Mouse (Mus musculus) heart, adult 2 months (tissue): ENCODE results near the gene Rdh19.
"Not testable (repeated sequence)": the region's sequence is repeated elsewhere in the genome, so short reads cannot be mapped to it uniquely, and the experiment has no call there.

Experiments used
- CTCF ChIP-seq: fragments of 200-600 bp; IDR thresholded peaks from 2 replicates; pipeline ENCODE4 v1.8.1; 2022; ENCODE audit warnings: antibody characterized with exemption, mild to moderate bottlenecking, moderate library complexity
- POLR2A ChIP-seq: fragments of 200-500 bp; IDR thresholded peaks from 2 replicates; pipeline ENCODE4 v1.6.1; 2011; ENCODE audit warnings: mild to moderate bottlenecking, low read depth, low read length, control low read depth; ENCODE audit not compliant: insufficient read depth

DNA sequence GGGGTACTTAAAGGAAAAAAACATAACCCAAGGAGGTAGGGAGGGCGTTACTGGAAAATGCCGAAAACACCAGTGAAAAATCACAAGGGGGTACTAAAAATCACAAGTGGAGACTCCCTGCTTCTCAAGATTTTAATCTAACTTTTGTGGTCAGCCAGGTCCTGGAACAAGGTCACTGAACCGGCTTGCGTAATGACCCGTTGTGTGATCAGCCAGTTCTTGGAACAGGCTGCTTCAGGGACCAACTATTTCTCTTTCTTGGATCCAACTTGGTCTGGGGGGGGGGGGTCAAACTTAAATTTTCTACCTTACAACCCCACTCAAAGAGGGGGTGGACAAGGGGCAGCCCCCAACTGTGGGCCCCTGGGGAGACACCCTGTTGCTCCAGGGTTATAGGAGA lies 11.9 kb upstream of the Rdh19 start:
- TF ChIP-seq POLR2A, CTCF: not testable (repeated sequence)
